Mouse (Mus musculus) left cerebral cortex, postnatal 36 days (tissue): ENCODE measurements around the gene Ctnnal1. TPM values are rescaled to one million over a fixed set of nuclear protein-coding genes. Genes with fewer than 3 reads are reported as not detected.

Source experiments
- DNase-seq, 2 experiments: peaks; one replicate each; pipeline ENCODE4 v3.0.0; 2021 to 2022; ENCODE audit warnings: low spot score in 2 of 2, mixed read lengths in 1 of 2
- intact Hi-C: fragments of 180-260 bp; cut with DNase I; formaldehyde crosslinking; loops from one replicate; pipeline ENCODE4 v1.15.1; 2025
- microRNA-seq: library from miRNA; unstranded; fragments of <30 nt; microRNA quantifications from one replicate; pipeline ENCODE4 v1.2.0, GENCODE M21; 2022
- total RNA-seq, 2 experiments: library from RNA; stranded (reverse); gene quantifications; 2 replicates each; pipeline ENCODE4 v1.2.3; 2021

Gene Ctnnal1
- total RNA-seq, 2 experiments from 2014 or later: 14.4 to 23.7 TPM

DNA sequence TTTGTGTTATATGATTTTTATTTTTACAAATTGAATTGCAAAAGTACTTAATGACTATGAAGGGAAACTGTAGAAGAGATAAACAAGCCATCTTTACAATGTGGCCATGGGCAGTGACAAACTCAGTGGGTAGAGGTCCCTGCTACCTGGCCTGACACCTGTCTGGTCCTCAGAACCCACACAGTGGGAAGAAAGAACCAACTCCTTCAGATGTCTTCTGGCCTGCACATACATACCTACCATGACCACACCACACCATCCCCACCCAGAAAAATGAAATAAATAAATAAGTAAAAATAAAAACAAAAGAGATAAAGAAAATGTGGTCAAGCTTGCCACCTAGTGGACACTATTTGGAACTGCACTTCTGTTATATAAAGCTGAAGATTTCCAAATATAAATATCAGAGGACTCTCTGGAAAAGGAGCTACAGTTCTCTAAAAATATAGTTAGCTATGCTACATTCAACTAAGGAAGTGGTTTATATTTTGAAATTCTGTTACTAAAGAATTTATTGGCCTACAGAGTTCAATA is 44.9 kb downstream of the Ctnnal1 start:
- DNase-seq: no peak
- intact Hi-C loops: no loop called here

DNA sequence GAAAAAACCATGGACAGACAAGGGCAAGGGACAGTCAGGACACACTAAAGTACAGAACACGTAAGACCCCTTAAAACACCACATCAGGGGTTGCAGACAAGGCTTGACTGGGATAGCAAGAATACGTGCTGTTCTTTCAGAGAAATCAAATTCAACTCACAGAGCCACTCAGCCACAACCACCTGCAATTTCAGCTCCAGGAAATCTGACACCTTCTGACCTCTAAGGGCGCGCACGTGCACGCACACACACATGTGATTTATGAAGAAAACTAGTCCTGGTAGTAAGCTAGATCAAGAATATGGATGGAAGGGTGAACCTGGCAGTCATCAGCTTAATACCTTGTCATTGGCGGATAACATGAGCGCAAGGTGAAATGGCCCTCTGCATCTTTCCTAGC is 49.9 kb downstream of the Ctnnal1 start:
- intact Hi-C loops: no loop called here
- no peak for DNase-seq

DNA sequence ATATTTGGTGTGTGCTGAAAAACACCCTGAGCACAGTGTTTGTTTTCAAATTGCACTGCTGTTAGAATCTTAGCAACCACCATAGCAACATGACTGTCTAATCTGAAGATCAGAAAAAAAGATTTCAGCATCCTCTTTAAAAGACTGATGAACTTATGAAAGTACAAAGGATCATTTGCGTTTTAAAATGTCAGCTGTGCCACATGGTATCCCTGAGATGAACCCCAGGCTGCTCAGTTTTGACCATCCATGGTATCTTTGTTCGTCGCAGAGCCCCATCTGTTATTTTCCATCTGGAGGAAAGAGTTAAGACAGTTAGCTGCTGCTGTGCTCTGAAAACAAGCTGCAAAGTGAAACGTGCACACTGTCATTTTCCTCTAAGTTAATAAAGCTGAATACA is 52.9 kb downstream of the Ctnnal1 start:
- intact Hi-C loops: no loop called here
- no peak for DNase-seq

DNA sequence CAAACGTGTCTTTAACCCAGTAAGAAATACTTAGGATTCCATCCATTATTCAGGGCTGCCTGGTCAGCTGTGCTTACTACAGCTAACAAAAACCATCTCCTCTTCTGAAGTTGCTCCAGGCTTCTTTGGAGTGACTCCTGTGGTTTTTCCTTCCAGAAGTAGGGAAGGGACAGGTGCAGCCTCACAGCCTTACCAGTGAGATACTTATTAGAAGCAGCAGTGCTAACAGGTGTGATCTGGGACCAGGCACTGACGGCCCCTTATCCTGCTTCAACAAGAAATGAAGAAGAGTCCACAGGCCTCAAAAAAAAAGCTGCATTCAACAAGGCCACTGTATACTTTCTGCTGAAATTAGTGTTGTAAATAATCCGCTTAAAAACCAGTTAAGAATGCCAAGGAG is 53.3 kb downstream of the Ctnnal1 start:
- no peak for DNase-seq
- intact Hi-C loops: no loop called here

DNA sequence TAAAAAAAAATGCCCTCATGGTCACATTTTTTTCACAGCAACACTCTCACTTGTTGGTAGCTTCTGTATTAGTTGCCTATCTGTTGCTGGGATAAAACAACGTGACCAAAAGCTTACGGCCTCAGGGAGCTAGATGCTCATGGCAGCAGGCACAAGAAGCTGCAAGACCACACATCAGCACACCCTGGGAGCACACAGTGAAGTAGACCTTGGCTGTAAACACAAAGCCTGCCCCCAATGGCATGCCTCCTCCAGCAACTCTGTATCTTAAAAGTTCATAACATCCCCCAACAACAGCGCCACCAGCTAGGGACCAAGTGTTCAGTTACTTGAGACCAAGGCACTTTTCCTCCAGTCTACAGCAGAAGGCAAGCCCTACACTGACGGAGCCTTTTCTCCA is 55.9 kb downstream of the Ctnnal1 start:
- intact Hi-C loops: no loop called here

DNA sequence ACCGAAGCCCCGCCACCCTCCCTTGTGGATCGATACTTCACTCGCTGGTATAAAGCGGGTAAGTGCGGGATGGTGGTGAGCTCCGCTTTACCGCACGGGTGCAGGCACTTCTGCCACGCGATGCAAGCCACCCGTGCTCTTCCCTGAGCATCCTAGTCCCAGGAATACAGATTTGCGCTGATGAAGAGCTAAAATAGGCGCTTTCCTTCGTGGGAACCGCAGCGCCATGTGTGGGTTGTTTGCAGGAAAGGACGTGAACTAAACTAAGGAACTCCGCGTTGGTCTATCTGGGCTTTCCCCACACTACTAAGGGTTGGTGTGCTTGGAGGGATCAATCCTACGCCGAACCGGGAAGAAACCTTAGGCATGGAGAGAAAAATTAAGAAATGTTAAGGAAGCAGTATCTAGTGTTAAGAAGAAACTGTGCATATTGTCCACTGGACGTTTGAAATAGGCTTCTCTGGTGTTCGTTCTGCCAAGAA is 62.3 kb downstream of the Ctnnal1 start:
- intact Hi-C loops: no loop called here

More for the DNA sequence above, 55.9 kb downstream of the Ctnnal1 start:
- DNase-seq: no peak

DNA sequence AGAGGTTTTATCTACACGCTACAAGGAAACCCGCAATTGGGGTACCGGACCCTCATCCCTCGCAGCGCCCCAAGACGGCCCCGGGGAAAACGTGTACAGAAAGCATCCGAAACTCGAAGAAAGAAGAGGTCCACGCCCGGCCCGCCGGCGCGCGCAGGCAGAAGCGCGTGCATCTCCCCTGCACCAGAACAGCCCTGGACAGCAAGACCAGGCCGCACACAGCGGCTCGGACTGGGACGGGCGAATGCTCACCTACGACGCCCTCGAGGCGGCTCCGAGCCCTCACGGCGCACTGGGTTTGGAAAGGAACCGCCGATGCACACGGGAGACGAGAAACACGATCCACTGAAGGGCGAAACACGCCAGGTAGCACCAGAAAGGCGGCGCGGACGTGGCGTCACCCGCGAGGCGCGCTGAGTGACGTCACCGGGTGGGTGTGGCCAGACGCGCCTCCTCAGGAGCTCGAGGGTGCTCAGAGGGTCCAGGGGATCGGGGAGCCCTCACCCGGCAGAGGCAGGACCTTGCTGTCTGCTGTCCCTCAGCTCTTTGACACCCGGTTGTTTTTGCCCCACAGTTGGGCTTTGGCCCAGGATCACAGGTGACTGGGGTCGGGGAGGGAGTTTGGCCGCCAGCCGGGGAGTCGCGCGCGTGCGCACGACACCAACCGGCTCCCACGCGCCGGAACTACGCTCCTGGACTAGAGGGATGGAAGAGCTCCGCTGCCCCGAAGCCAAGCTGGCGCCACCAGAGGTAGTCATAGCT is 62.9 kb downstream of the Ctnnal1 start, which contains the start of the genes Elp1 and Fam206a:
Elp1 (minus strand) TSS at position 425 of the 762 bp plus-strand sequence.
Fam206a (plus strand) TSS at position 439 of the 762 bp plus-strand sequence.
- peak; percentile 99 for DNase-seq
- intact Hi-C loops: no loop called here

More for the DNA sequence above, 62.3 kb downstream of the Ctnnal1 start:
- no peak for DNase-seq

DNA sequence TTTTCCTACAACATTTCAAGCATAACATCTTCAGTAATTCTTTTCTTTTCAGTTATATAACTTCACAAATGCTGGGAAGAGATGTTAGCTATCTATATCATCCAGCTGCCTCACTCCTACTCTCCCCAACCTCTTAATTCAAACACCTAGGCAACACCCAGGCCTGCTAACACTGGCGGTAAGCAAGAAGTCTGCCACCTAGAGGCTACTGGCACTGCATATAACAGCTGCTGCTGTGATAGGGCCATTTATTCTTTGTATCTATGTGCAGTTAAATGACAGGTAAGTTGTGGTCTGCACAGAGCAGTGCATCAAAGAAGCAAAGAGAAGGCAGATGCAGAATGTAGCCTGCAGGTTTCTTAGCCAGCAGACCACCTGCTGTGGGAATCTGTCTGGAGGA is 73.6 kb downstream of the Ctnnal1 start:
- intact Hi-C loops: no loop called here
- no peak for DNase-seq

DNA sequence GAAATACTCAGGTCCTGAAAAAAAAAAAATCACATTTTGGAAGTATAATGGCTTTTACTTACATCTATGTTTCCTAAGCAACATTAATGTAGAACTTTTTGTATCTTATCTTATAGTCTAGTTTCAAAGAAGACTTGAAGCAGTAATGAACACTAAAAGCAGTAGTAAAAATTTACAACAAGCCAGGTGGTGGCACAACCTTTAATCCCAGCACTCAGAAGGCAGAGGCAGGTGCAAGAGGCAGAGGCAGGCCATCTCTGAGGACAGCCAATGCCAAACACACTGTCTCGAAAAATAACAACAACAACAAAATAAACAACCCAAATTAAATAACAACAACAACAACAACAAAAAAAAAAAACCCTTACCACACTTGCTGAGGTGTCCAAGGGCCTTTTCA is 93.9 kb downstream of the Ctnnal1 start:
- intact Hi-C loops: no loop called here
- DNase-seq: no peak

DNA sequence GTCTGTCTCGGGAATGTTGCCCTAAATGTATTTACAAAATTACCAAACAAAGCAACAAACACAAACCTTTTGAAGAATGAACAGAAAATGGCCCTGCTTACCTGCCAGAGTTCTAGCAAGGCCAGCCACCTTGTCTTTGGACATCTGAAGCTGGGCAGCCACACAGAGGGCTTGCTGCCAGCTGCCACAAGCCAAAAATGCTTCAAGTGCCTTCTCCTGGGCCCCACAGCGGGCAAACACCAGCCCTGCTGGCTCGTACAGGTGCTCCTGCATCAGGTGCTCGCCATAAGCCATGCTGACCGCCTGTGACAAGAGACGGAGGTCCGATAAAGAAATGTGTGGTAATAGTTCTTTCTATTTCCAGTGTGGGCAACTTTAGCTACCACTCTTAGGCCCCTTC is 96.1 kb downstream of the Ctnnal1 start:
- intact Hi-C loops: no loop called here

DNA sequence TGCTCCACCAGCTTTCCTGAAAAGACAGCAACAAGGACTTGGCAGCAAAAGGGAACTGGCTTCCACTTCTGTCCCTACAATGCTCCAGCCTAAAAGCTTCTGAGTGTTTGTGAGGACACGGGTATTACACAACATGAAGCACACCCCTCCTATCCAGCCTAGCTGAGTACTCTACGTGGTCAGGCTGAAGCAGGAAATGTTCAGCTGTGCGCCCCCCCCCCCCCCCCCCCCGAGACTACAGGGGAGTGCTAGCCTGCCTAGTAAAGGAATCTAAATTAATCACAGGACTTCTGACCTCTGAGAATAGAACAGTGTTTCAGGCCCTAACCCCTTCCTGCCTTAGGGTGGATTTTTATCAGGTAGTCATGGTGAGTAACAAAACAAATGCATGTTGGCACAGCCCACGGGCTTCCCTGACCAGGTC is 97.1 kb downstream of the Ctnnal1 start:
- DNase-seq: peak in 1 of 2 experiments; percentile 24
- intact Hi-C loops: no loop called here

More for the DNA sequence above, 96.1 kb downstream of the Ctnnal1 start:
- DNase-seq: no peak

Small RNA genes within 50 kb of the gene (microRNA-seq; reads per million reads assigned to microRNA genes)
- 14.0 reads per million, percentile 33 among the genes with 10 or more reads in this experiment for gene Mir32

Other genes with a start within 250 kb of the Ctnnal1 start
- not detected for gene Gm26657, start 125.1 kb downstream of the Ctnnal1 start, total RNA-seq
- under 1 TPM in 1 of 2 experiments, not detected in 1; 0.36 TPM for gene Actl7b, start 123.7 kb downstream of the Ctnnal1 start, total RNA-seq
- not detected for gene Actl7a, start 121.8 kb downstream of the Ctnnal1 start, total RNA-seq
- gene Elp1, start 62.9 kb downstream of the Ctnnal1 start, total RNA-seq: 10 to 100 TPM; 62.5 to 63.2 TPM
- 10 to 100 TPM; 16.8 to 20.1 TPM for gene Fam206a, start 62.8 kb downstream of the Ctnnal1 start, total RNA-seq
- gene Tmem245, start 82.2 kb upstream of the Ctnnal1 start, total RNA-seq: 10 to 100 TPM; 39.5 to 42.0 TPM
- gene Frrs1l, start 125.2 kb upstream of the Ctnnal1 start, total RNA-seq: 100 to 1,000 TPM; 194 to 206 TPM